Mouse (Mus musculus): Measurements from ENCODE around the gene Ubr4. TPM values are rescaled to one million over a fixed set of nuclear protein-coding genes. Genes with fewer than 3 reads are reported as not detected.

Ubr4 gene
- total RNA-seq, 1 experiment from 2014 or later: 118 TPM

DNA sequence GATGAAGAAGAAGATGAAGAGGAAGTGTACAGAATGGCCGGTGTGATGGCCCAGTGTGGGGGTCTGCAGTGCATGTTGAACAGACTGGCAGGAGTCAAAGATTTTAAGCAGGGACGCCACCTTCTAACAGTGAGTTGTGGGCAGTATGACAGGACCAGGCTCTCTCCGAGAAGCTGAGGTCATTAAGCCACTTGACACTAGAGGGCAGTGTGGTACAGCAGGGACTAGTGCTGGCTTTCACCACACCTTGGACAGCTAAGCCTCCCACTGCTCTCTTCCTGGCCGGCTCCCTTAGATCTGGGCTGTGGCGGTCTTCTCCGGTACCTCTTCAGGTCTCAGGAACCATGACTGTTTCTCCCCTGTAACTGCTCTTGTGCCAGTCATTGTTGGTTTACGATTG is 117.8 kb downstream of the Ubr4 start:
- peak; percentile 71 for ATAC-seq (ENCODE audit: extremely low read depth, insufficient number of reproducible peaks, low FRiP score, poor library complexity, severe bottlenecking)

DNA sequence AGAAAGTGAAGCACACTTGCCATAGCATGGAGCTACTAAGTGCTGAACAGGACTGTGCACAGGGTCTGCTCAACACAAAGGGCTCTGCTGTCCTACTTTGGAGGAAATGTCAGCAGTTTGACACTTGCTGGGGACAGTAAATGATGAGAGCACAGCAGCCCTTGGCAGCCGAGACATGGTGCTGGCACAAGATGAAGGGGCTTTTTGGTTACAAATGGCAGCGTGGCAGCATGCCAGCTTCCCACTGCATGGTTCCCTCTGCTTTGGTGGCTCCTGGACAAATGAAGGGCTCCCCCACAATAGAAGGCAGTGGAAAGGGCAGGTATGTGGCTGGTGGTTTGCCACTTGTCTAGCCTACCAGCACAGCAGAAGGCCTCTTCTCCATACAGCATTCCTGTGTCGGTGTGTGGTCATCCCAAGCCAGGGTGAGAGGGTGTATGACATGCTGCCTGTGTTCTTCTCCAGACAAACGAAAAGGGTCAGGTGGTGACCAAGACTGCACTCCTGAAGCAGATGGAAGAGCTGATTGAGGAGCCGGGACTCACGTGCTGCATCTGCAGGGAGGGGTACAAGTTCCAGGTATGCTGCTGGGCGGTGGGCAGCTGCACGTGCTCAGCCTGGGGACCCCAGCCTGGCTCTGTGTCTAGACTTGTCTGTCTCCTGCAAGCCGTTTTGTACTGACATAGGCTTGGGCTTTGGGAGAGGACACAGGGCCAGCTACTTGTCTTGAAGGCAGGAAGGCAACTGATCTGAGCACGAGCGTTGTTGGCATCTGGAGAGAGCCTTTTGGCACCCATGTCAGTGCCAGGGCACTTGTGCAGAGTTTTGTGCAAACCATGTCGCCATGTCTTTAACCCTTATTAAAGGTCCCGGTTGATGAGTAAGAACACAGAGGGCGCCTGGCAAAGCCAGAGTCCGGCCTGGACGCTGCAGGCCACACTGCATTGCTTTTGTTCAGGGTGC is 124.5 kb downstream of the Ubr4 start:
- no peak for ATAC-seq (ENCODE audit: extremely low read depth, insufficient number of reproducible peaks, low FRiP score, poor library complexity, severe bottlenecking)

DNA sequence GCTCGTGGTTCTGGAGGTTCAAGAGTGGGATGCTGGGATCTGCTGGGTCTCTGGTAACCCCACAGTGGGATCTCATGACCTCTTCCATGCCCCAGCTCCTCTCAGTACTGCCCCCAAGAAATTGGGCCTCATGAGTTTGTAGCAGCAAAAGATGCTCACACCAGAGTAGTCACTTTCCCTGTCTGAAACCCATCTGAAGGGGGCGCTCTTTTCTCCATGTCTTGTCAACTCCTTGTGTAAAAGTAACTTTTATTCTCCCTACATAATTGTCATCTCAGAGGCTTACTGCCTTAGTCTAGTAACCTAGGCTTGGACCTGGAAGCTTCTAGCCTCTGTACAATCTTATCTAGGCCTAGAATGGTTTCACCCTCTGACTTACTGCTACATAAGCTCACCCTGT is 125.6 kb downstream of the Ubr4 start:
- no peak for ATAC-seq (ENCODE audit: extremely low read depth, insufficient number of reproducible peaks, low FRiP score, poor library complexity, severe bottlenecking)

DNA sequence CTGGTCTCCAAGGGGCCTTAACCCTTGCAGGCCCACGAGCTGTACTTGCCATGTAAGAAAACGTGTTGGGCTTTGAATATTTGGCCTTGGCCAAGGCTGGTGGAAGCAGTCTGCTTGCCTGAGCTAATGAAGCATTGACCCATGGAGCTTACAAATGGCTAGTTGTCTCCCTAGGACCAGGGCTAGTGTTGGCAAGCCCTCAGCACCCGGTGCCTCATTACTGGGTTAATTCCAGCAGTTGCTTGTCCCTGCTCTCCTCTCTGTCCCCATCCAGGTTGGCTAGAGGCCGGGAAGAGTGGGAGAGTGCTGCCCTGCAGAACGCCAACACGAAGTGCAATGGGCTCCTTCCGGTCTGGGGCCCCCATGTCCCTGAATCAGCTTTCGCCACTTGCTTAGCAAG is 126.8 kb downstream of the Ubr4 start:
- no peak for ATAC-seq (ENCODE audit: extremely low read depth, insufficient number of reproducible peaks, low FRiP score, poor library complexity, severe bottlenecking)

DNA sequence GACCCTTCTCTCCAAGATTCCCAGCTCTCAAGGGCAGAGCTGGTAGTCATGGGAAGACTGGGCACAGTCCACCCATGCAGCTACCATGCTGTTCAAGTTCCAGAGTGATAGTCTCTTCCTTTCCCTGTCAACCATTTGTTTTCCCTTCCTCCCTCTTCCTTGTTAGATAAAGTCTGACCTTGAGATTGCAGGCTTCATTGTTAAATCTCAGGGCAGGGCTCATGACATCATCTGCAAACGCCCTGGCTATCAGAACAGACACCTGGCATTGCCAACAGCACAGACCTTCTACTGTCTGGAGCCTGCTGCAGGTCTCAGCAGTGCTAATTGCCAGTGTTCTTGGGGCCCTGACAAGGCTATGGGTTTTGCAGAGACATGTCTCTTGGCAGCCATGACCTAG is 129.0 kb downstream of the Ubr4 start:
- ATAC-seq (ENCODE audit: extremely low read depth, insufficient number of reproducible peaks, low FRiP score, poor library complexity, severe bottlenecking): no peak

DNA sequence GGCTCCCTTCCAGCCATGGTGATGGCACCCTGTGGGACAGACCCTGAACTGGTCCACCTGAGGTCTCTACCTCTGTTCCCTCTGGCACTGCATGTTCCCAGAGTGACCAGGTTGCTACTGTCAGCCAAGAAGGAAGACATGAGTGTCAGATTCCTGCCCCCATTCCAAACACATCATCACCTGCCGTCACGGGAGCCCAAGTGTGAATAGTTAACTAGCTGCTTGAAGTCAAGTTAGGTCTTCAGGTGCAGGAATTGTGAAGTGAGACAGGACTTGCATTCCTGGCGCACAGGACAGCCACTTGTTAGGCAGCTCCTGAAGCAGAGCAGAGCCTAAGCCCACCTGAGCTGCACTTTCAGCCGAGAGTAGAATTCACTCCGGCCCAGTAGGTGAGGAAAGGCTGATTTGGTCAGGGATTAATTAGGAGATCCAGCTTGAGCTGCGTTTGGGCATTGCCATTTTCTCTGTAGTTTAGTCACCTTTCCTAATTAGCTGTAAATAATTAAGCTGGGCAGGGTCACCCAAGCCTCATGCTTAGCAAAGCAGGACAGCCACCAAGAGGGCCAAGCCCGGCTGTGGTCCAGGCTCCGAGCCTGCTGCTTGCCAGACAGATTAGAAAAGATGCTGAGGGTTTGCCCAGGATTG is 131.2 kb downstream of the Ubr4 start:
- ATAC-seq (ENCODE audit: extremely low read depth, insufficient number of reproducible peaks, low FRiP score, poor library complexity, severe bottlenecking): no peak

DNA sequence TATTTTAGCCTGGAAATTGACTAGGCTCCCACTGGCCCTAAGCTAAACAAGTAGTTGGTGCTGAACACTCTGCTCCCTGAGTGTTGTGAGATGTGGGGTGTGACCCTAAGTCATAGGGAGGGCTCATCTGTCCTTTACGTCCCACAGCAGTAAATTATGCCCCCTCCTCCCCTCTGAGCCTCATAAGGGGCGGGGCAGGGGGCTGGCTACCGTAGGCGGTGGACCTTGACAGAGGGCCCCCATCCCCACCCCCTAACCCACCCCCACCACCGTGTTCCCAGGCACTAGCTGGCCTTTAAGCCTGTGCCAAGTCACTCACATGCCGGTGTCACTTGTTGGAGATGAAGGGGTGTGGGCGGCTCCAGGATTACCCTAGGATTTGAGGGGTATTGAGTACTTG is 132.1 kb downstream of the Ubr4 start:
- ATAC-seq (ENCODE audit: extremely low read depth, insufficient number of reproducible peaks, low FRiP score, poor library complexity, severe bottlenecking): no peak

DNA sequence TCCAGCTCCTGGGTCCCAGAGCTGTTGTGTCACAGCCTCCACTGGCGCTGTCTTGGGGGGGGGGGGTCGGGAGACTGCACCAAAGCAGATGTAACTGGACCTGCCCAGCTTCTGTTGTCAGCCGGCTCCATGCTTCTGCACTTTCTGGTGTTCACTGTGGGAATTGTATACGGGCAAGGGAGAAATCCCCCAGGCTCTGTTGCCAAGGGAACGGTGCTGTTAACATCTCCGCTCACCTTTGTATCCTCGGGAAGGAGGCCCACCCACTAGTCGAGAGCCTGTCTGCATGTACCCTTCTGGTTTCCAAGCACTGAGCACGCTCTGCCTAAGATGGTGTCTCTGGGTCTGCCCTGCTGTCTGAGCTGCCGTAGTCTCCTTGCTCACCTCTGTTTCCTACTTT is 134.7 kb downstream of the Ubr4 start:
- no peak for ATAC-seq (ENCODE audit: extremely low read depth, insufficient number of reproducible peaks, low FRiP score, poor library complexity, severe bottlenecking)

DNA sequence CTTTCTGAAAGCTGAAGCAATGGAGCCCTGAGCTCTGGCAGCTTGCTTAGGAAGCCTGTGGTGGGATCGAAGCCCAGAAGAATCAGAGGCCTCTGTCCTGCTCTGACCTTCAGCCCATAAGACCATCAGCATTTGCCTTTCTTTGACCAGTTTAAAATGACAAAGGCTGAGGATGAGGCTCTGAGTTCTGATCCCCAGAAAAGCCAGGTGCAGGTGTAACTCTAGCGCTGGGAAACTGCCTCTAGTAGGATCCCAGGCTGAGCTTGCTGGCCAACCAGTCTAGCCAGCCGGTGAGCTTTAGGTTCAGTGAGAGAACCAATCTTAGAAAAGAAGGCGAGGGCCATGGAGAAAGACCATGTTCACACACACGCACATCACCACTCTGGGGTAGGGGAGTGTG is 135.9 kb downstream of the Ubr4 start:
- no peak for ATAC-seq (ENCODE audit: extremely low read depth, insufficient number of reproducible peaks, low FRiP score, poor library complexity, severe bottlenecking)

DNA sequence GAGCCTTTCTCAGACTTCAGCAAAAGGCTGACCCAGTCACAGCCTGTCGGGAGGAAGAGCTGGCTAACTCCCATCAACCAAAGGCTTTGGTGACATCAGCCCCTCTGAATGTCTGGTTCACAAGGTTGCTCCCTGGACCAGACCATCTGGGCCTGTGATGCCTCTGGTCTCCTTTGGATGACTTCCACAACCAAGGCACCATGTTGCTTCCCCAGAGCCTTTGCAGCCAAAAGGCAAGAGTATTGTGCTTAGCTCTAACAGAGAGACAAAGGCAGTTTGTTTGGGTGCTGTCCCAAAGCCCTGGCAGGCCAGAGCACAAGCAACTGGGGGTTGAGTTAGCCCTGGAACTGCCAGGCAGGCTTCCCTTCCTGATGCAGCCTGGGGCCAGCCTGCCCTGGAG is 137.5 kb downstream of the Ubr4 start:
- ATAC-seq (ENCODE audit: extremely low read depth, insufficient number of reproducible peaks, low FRiP score, poor library complexity, severe bottlenecking): no peak

DNA sequence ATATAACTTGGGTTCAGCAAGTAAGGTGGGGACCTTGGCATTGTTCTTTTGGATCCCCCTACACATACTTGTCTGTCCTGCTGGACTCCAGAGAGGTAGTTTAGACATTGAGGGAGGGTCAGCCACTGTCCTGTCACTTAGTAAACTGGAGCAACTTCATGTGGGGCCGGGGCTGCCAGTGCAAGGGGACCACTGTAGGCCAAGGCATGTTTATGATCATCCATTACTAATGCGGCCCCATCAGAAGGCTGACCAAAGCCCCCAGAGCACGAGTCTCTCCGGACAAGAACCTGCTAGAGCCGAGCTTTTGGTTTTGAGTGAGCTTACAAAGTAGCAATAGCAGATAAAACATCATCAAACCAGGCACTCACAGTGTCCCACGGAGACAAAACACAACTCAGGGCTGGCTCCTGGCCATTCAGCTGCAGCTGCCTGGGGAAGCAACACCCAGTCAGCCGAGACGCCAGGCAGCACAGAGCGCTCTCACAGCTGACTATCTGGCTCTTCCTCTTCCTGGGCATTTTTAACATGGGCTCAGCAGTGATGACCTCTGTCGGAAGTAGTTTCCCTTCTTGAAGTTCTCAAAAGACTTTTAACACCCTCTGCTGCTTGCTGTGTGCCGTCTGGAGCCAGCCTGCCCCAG is 138.1 kb downstream of the Ubr4 start:
- no peak for ATAC-seq (ENCODE audit: extremely low read depth, insufficient number of reproducible peaks, low FRiP score, poor library complexity, severe bottlenecking)

DNA sequence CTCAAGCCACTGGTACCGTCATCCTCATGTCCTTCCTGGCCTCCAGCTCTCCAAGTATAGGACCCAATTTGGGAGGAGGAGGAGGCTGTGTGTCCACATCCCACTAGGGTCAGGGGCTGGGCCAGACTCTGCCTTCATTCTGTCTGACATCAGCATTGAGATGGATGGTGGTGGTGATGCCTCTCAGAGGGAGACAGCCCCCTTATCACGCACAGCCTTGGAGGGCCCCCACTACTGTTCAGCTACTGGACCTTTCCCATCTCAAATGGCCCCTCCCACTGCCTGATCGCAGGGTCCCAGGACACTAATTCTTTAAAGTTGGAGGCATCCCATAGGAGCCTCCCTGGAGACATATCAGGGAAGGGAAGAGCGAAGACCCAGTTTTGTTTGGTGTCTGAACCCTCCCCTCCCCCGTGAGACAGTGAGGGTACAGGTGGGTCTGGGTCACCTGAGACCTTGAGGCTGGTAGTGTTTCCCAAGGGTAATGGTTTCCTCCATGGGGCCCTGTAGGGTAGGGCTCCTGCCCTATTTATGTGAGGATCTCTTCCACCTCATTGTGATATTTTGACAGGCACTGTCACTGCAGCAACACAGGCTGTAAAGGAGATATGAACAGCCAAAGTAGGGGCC is 139.2 kb downstream of the Ubr4 start:
- no peak for ATAC-seq (ENCODE audit: extremely low read depth, insufficient number of reproducible peaks, low FRiP score, poor library complexity, severe bottlenecking)

DNA sequence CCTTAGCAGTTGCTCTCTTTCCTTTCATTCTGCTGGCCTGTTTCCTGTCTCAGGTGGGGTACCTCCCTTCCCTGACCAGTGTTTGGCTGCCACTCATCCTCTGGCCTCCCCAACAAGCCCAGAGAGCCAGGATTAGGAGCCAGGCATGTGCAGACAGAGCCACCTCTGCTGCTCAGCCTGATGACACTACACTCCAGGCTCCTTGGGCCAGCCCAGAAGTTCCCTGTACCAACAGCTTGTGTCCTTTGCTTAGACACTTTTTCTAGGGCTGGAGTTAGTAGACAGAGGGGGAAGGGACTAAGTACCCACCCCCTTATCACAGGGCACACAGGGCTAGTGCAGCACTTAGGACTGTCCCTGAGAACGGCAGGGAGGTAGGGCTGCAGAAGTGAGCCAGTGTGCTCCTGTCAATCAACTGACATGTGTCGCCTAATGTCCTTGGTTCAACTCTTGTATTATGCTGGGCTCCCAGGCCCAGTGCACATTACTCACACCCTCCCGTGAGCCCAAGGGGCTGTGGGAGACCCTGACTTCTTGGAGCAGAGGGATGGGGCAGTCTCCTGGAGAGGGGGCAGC is 139.9 kb downstream of the Ubr4 start:
- ATAC-seq (ENCODE audit: extremely low read depth, insufficient number of reproducible peaks, low FRiP score, poor library complexity, severe bottlenecking): no peak

DNA sequence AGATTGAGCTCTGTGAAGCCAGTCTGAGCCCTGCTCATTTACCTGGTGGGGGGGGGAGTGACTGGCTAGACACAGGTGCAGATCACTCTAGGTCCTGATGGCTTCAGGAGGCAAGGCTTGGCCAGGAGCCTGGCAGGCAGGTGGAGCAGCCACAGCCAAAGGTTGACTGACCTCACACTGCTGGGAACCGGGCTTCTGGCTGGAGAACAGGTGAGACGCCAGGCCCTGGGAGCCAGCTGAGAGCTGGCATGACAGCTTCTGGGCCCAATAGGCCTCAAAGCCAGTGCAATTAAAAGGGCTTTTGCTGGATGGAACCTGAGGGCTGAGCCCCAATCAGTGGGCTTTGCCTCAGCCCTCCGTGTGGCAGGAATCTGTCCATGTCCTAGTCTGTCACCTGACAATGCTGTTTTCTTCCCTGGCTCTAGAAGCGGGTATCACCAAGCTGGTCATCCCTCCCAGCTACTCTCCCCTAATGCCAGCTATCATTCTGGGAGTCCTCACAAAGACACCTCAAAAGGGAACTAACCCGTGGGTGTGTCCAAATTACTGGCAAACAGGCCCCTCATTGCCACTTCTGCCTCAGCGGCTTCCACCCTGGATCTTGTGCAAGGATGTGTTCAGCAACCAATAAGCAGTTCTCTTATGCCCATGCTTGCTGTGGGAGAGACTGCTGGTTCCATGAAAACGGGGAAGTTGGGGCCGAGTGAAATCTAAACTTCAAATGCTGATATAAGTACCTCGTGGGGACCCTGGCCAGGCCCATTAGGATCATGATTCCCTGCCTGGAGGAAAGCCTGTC is 141.0 kb downstream of the Ubr4 start:
- ATAC-seq (ENCODE audit: extremely low read depth, insufficient number of reproducible peaks, low FRiP score, poor library complexity, severe bottlenecking): peak; percentile 83

DNA sequence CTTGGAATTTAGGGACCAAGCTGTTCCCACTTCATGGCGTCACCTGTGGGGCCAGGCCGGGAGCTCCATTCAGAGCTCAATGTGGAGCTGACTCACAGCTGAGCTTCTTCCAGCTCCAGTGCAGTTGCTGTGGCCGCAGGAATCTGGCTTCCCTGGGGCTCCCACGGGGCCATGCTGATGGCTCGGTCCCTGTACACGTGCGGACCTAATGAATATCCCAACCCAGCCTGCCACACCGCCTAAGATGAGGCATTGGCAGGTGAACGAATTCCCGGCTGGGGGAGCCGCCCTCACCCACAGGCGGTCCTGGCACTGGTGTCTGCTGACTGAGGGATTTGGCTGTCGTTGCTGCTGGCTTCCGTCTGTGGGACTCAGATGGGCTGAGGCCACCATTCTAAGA is 148.4 kb downstream of the Ubr4 start:
- ATAC-seq (ENCODE audit: extremely low read depth, insufficient number of reproducible peaks, low FRiP score, poor library complexity, severe bottlenecking): no peak

DNA sequence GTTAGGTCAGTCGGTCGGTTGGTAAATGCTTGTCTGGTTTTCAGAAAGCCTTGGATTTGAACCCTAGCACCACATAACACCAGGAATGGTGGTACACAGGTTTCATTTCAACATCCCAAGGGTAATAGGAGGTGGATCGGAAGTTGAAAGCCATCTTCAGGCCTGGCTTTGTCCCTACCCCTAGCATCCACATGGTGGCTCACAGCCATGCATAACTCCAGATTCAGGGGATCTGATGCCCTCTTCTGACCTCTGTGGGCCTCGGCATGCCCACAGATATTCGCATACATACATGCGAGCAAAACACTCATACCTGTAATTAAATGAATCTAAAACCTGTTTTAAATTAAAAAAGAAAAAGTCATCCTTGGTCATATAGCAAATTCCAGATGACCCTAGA is 149.3 kb downstream of the Ubr4 start:
- no peak for ATAC-seq (ENCODE audit: extremely low read depth, insufficient number of reproducible peaks, low FRiP score, poor library complexity, severe bottlenecking)

DNA sequence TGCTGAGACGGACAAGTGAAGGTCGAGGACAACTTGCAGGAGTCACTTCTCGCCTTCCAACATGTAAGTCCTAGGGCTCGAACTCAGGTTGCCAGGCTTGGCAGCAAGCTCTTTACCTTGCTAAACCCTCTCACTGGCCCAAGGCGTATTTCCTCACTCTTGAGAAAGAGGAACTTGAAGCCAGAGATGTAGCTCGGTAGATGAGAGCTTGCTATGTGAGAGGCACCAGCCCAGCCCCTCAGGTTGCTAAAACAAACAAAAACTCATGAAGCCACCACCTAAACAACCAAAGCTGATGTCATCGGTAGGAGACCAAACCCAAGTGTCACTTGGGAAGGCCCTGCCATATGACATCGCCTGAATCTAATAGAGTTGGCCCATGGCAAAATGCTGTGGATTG is 151.5 kb downstream of the Ubr4 start:
- ATAC-seq (ENCODE audit: extremely low read depth, insufficient number of reproducible peaks, low FRiP score, poor library complexity, severe bottlenecking): peak; percentile 79

DNA sequence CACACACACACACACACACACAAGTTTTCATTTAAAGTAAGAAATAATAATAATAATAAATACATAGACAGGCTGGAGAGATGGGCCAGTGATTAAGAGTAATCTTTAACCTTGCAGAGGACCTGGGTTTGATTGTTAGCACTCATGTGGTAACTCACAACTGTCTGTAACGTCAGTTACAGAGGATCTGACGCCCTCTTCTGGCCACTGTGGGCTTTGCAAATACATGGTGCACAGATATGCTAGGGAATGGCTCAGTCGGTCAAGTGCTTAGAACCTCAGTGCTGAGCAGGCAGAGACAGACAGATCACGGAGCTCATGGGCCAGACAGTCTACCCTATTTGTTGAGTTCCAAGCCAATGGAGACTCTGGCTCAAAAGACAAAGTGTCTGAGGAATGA is 153.3 kb downstream of the Ubr4 start:
- no peak for ATAC-seq (ENCODE audit: extremely low read depth, insufficient number of reproducible peaks, low FRiP score, poor library complexity, severe bottlenecking)
